In the genomic region with DNA sequence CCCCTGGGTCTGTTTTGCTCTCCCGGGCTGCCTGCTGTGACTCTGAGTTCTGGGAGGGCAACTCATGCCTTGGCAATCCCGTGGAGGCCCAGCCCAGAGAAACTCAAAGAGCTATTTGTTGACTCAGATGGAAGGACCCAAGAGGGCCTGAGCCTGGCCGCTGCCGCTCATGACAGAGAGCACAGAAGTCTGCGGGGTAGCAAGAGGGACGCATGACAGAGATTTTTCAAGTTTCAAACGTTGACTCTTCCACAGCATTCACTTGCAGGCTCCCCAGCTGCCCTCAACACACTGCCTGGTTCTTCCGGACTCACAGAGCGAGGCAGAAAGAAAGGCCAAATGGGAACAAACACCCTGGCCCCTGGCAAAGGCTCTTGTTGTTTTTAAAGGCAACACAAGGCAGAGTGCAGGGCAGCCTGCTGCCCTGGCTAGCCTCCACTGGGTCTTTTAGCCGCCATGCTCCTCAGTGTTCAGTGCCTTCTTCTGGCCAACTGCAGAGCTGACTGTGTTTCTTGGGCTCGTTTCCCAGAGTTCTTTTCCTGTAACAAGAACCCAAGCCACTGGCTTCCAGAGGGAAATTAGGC, we compare ENCODE assay signal across 8 mouse cellular contexts.
A peak's percentile ranks its signal among the peaks of the same experiment; 100 is the strongest.
DNase-seq lines count a peak whose midpoint lies in the region; ATAC-seq and TF ChIP-seq lines count a peak whose summit lies in the region.

No protein-coding gene starts in this region.

- H3K9me3 ChIP-seq in intestine, embryonic 15.5 days: no peaks in the 10 kb centered on the region
- H3K9me3 ChIP-seq in intestine, postnatal 0 days (ENCODE audit: control insufficient read depth): no peaks in the 10 kb centered on the region
- no peaks in the 10 kb centered on the region for H3K9me3 ChIP-seq in lung, postnatal 0 days (ENCODE audit: low read length)

- peaks cover 3% of the 10 kb centered on the region; the same call in 1 of the 2 replicates for H3K4me1 ChIP-seq in intestine, embryonic 15.5 days (replicated peaks)
- no peaks in the 10 kb centered on the region for H3K4me1 ChIP-seq in intestine, postnatal 0 days (replicated peaks; ENCODE audit: control insufficient read depth, insufficient read depth, low read length)
- H3K4me1 ChIP-seq in lung, postnatal 0 days (ENCODE audit: insufficient read depth, low read depth, low read length): peaks cover 4% of the 10 kb centered on the region; the same call in 1 of the 2 replicates

- H3K9ac ChIP-seq in intestine, embryonic 15.5 days: no peak overlapping the region
- H3K9ac ChIP-seq in intestine, postnatal 0 days (ENCODE audit: low read depth, low read length): no peak overlapping the region
- no peak overlapping the region for H3K9ac ChIP-seq in lung, postnatal 0 days (replicated peaks; ENCODE audit: low read depth)

- no peak overlapping the region for H3K27ac ChIP-seq in intestine, embryonic 15.5 days
- H3K27ac ChIP-seq in intestine, postnatal 0 days (ENCODE audit: low read depth, low read length): no peak overlapping the region
- no peak overlapping the region; the same call in 1 of the 2 replicates for H3K27ac ChIP-seq in lung, postnatal 0 days (ENCODE audit: low read length)

- H3K27me3 ChIP-seq in intestine, embryonic 15.5 days (replicated peaks): no peaks in the 10 kb centered on the region
- H3K27me3 ChIP-seq in intestine, postnatal 0 days (replicated peaks; ENCODE audit: control insufficient read depth, insufficient read depth, low read length): no peaks in the 10 kb centered on the region
- no peaks in the 10 kb centered on the region for H3K27me3 ChIP-seq in lung, postnatal 0 days (replicated peaks; ENCODE audit: insufficient read depth, low read length)

- DNase-seq in cerebellum, adult 9-11 months: peak; percentile 62
- DNase-seq in heart, adult 9 months (ENCODE audit: low spot score in 2 of 2): peak; percentile 57 to 66
- peak; percentile 76 for DNase-seq in kidney, postnatal 14 days
- peak; percentile 21 for DNase-seq in lung, postnatal 0 days (ENCODE audit: low spot score)
- DNase-seq in spleen, adult 12 weeks (ENCODE audit: low spot score): no peak
- DNase-seq in urinary bladder, postnatal 10 days (ENCODE audit: low spot score): no peak

- H3K4me3 ChIP-seq in intestine, embryonic 15.5 days (replicated peaks): no peak overlapping the region
- H3K4me3 ChIP-seq in intestine, postnatal 0 days (ENCODE audit: low read depth, low read length): no peak overlapping the region
- H3K4me3 ChIP-seq in lung, postnatal 0 days (ENCODE audit: low read depth, low read length): no peak overlapping the region

- 43% methylated on average over 11 of the region's 11 CpGs for WGBS in intestine, embryonic 15.5 days
- 45% methylated on average over 11 of the region's 11 CpGs for WGBS in intestine, postnatal 0 days
- 36% methylated on average over 11 of the region's 11 CpGs for WGBS in lung, postnatal 0 days

- H3K36me3 ChIP-seq in intestine, embryonic 15.5 days: no peaks in the 10 kb centered on the region
- no peaks in the 10 kb centered on the region for H3K36me3 ChIP-seq in intestine, postnatal 0 days (ENCODE audit: control insufficient read depth, insufficient read depth)
- H3K36me3 ChIP-seq in lung, postnatal 0 days (ENCODE audit: insufficient read depth, low read length): no peaks in the 10 kb centered on the region

- no peak for TF ChIP-seq EP300 in lung, postnatal 0 days (IDR thresholded peaks at IDR 0.05)

- ATAC-seq in intestine, embryonic 15.5 days: peak; percentile 17; the same call in 1 of the 2 replicates
- ATAC-seq in intestine, postnatal 0 days: no peak
- no peak for ATAC-seq in lung, postnatal 0 days

- TF ChIP-seq CTCF in intestine, postnatal 0 days (IDR thresholded peaks at IDR 0.05; ENCODE audit: low read depth): no peak
- no peak for TF ChIP-seq CTCF in lung, postnatal 0 days (IDR thresholded peaks at IDR 0.05)

- no peak overlapping the region for H3K4me2 ChIP-seq in intestine, embryonic 15.5 days (replicated peaks)
- H3K4me2 ChIP-seq in intestine, postnatal 0 days (replicated peaks; ENCODE audit: low read depth): no peak overlapping the region
- H3K4me2 ChIP-seq in lung, postnatal 0 days (replicated peaks; ENCODE audit: low read depth, low read length): no peak overlapping the region

Comparison
In these comparisons a context has a peak if more than half of its experiments do, and no peak if none do; other contexts are left out.
1. DNase-seq: peak in cerebellum, adult 9-11 months (single experiment), heart, adult 9 months (2 of 2), kidney, postnatal 14 days (single experiment) and lung, postnatal 0 days (single experiment); none in spleen, adult 12 weeks (single experiment) and urinary bladder, postnatal 10 days (single experiment).